Mouse (Mus musculus) adrenal gland, adult 18-20 months (tissue): ENCODE measurements around the gene Agbl4. TPM values are rescaled to one million over a fixed set of nuclear protein-coding genes. Genes with fewer than 3 reads are reported as not detected.
A peak's percentile ranks its signal among the peaks of the same experiment; 100 is the strongest.

ENCODE experiments used
- DNase-seq, 2 experiments: peaks; one replicate each; pipeline ENCODE4 v3.0.0; 2021 to 2022; ENCODE audit warnings: low spot score in 2 of 2
- total RNA-seq, 2 experiments: library from RNA; stranded (reverse); gene quantifications; 1 replicate in 1 of 2; 2 replicates in 1 of 2; pipeline ENCODE4 v1.2.3; 2021

The Agbl4 gene
- total RNA-seq, 2 experiments from 2014 or later: 0.96 to 1.3 TPM

- no peak for DNase-seq
Measured at GRCm38 (mm10) chr4:111638948-111639708, 1241.7 kb downstream of the Agbl4 start.

GRCm38 (mm10) chr4:111645117-111645830 lies 1247.8 kb downstream of the Agbl4 start:
- no peak for DNase-seq

- DNase-seq: no peak
Measured at GRCm38 (mm10) chr4:111645831-111646166, 1248.3 kb downstream of the Agbl4 start.

- DNase-seq: no peak
Measured at GRCm38 (mm10) chr4:111653451-111653850, 1256.0 kb downstream of the Agbl4 start.

- DNase-seq: no peak
Measured at GRCm38 (mm10) chr4:111663730-111664129, 1266.3 kb downstream of the Agbl4 start.

- DNase-seq: no peak
Measured at GRCm38 (mm10) chr4:111664146-111664545, 1266.7 kb downstream of the Agbl4 start.

- no peak for DNase-seq
Measured at GRCm38 (mm10) chr4:111666713-111667112, 1269.3 kb downstream of the Agbl4 start.

GRCm38 (mm10) chr4:111669369-111669768 lies 1271.9 kb downstream of the Agbl4 start:
- no peak for DNase-seq

- no peak for DNase-seq
Measured at GRCm38 (mm10) chr4:111670566-111671421, 1273.3 kb downstream of the Agbl4 start.

- no peak for DNase-seq
Measured at GRCm38 (mm10) chr4:111671440-111671839, 1274.0 kb downstream of the Agbl4 start.

- no peak for DNase-seq
Measured at GRCm38 (mm10) chr4:111673904-111674303, 1276.4 kb downstream of the Agbl4 start.

- DNase-seq: no peak
Measured at GRCm38 (mm10) chr4:111681926-111682325, 1284.5 kb downstream of the Agbl4 start.

GRCm38 (mm10) chr4:111682793-111683192 lies 1285.3 kb downstream of the Agbl4 start:
- no peak for DNase-seq

- DNase-seq: no peak
Measured at GRCm38 (mm10) chr4:111683843-111684242, 1286.4 kb downstream of the Agbl4 start.

GRCm38 (mm10) chr4:111685951-111686350 lies 1288.5 kb downstream of the Agbl4 start:
- no peak for DNase-seq

- peak; percentile 23 to 47 for DNase-seq
Measured at GRCm38 (mm10) chr4:111686951-111687350, 1289.5 kb downstream of the Agbl4 start.

- peak; percentile 78 to 84 for DNase-seq
Measured at GRCm38 (mm10) chr4:111687613-111688012, 1290.2 kb downstream of the Agbl4 start.

- no peak for DNase-seq
Measured at GRCm38 (mm10) chr4:111691057-111691543, 1293.6 kb downstream of the Agbl4 start.

GRCm38 (mm10) chr4:111701381-111701780 lies 1303.9 kb downstream of the Agbl4 start:
- DNase-seq: no peak

GRCm38 (mm10) chr4:111704126-111704525 lies 1306.7 kb downstream of the Agbl4 start:
- DNase-seq: no peak

- no peak for DNase-seq
Measured at GRCm38 (mm10) chr4:111704975-111705374, 1307.5 kb downstream of the Agbl4 start.
